Mouse (Mus musculus) Muller cell, postnatal 12 days (primary cell): ENCODE data around the gene Gm6205.
"Not testable (repeated sequence)": the region's sequence is repeated elsewhere in the genome, so short reads cannot be mapped to it uniquely, and the experiment has no call there.

Experiments
- DNase-seq: peaks from one replicate; pipeline ENCODE4 v3.0.0-alpha.2; 2015; ENCODE audit errors: inconsistent ontology term

The Gm6205 gene

GRCm38 (mm10) chr5:94648082-94648481, at the start of gene Gm6205:
Gene Gm6205 (plus strand): TSS chr5:94648382.
- DNase-seq: not testable (repeated sequence)

GRCm38 (mm10) chr5:94616242-94616641, 31.9 kb upstream of the Gm6205 start, which contains the start of gene Gm3147:
Gene Gm3147 (minus strand): TSS chr5:94616342.
- DNase-seq: not testable (repeated sequence)

- not testable (repeated sequence) for DNase-seq
Observed at GRCm38 (mm10) chr5:94623679-94624078, 24.5 kb upstream of the Gm6205 start, which contains the start of gene Gm6509. Gene Gm6509 (plus strand): TSS chr5:94623979.
